Comparison of ENCODE assay signal across 32 mouse cellular contexts in genomic region chr13:24767809-24768208, GRCm38 (mm10). TPM values are rescaled to one million over a fixed set of nuclear protein-coding genes. Genes with fewer than 3 reads are reported as not detected.
"Had no signal": no experiment of that assay in that cellular context is flagged by ENCODE, and none has a peak within 500 bp of the region (broad histone marks: within the 10 kb centered on the region; RNA-seq: fewer than 3 reads in every experiment).

No protein-coding gene starts in this region.

RNA-seq across cellular contexts. Expression of gene Armh2, which starts 26.8 kb away (rescaled TPM):
- total RNA-seq: left cerebral cortex, adult 8-10 months; left cerebral cortex, postnatal 10 days; left cerebral cortex, postnatal 25 days; left cerebral cortex, postnatal 36 days; left cerebral cortex, postnatal 4 days; liver, adult 2 months; megakaryocyte progenitor cell, adult 5-6 weeks; midbrain, postnatal 0 days; monocyte, adult 5-6 weeks had no signal
- polyA plus RNA-seq: limb, embryonic 10.5 days; limb, embryonic 11.5 days; limb, embryonic 12.5 days; limb, embryonic 13.5 days; limb, embryonic 14.5 days; limb, embryonic 15.5 days; liver, adult 2 months; liver, embryonic 11.5 days; liver, embryonic 13.5 days; liver, embryonic 14.5 days; liver, embryonic 15.5 days; liver, embryonic 16.5 days; liver, postnatal 0 days; lung, adult 2 months; lung, embryonic 14.5 days; lung, embryonic 15.5 days; lung, embryonic 16.5 days; lung, postnatal 0 days; macrophage; midbrain, embryonic 10.5 days; midbrain, embryonic 12.5 days; midbrain, embryonic 13.5 days; midbrain, embryonic 14.5 days; midbrain, embryonic 16.5 days; midbrain, postnatal 0 days had no signal
